Mouse (Mus musculus): ENCODE data around the gene Tbccd1.

GRCm38 (mm10) chr16:22820731-22821130 lies 36.7 kb downstream of the Tbccd1 start:
- no peak for TF ChIP-seq POLR2A (IDR thresholded peaks at IDR 0.05; ENCODE audit: borderline replicate concordance, extremely low read depth, insufficient read depth, insufficient read length, poor library complexity, severe bottlenecking)
- TF ChIP-seq CTCF (IDR thresholded peaks at IDR 0.05; ENCODE audit: borderline replicate concordance, extremely low read depth, insufficient read depth, insufficient read length): peak; percentile 61; the same call in 1 of the 2 replicates

Data from brain, embryonic 14.5 days (tissue).